Mouse (Mus musculus): ENCODE results near the gene Clec3a. TPM values are rescaled to one million over a fixed set of nuclear protein-coding genes. Genes with fewer than 3 reads are reported as not detected.

Clec3a gene
- polyA plus RNA-seq, 1 experiment from 2014 or later: not detected

GRCm38 (mm10) chr8:114452278-114452677 lies 34.4 kb downstream of the Clec3a start:
- Histone ChIP-seq H3K9ac (ENCODE audit: low read depth, low read length) (no peak overlapping the region), H3K4me1 (ENCODE audit: control insufficient read depth, insufficient read depth, low read length) (peaks cover 2% of the 10 kb centered on the region; the same call in 1 of the 2 replicates), H3K4me3 (ENCODE audit: low read length) (no peak overlapping the region), H3K9me3 (ENCODE audit: control insufficient read depth, low read length) (no peaks in the 10 kb centered on the region), H3K27ac (ENCODE audit: low read depth, low read length) (no peak overlapping the region), H3K27me3 (ENCODE audit: control insufficient read depth, insufficient read depth, low read length) (no peaks in the 10 kb centered on the region), H3K36me3 (ENCODE audit: control insufficient read depth, insufficient read depth, low read length) (peaks cover 3% of the 10 kb centered on the region; the same call in 1 of the 2 replicates), H3K4me2 (replicated peaks; ENCODE audit: low read depth, low read length) (no peak overlapping the region)
- 91% methylated on average over 8 of the region's 8 CpGs for WGBS
- no peak for ATAC-seq (ENCODE audit: low FRiP score, low TSS enrichment)

- H3K4me1 ChIP-seq (ENCODE audit: control insufficient read depth, insufficient read depth, low read length): peaks cover 5% of the 10 kb centered on the region; the same call in 1 of the 2 replicates
- no peaks in the 10 kb centered on the region for H3K27me3 ChIP-seq (ENCODE audit: control insufficient read depth, insufficient read depth, low read length)
- H3K4me2 ChIP-seq (replicated peaks; ENCODE audit: low read depth, low read length): no peak overlapping the region; the same call in 1 of the 2 replicates
- H3K27ac ChIP-seq (ENCODE audit: low read depth, low read length): no peak overlapping the region
- ATAC-seq (ENCODE audit: low FRiP score, low TSS enrichment): peak; percentile 75; the same call in 1 of the 2 replicates
- peaks cover 3% of the 10 kb centered on the region; the same call in 1 of the 2 replicates for H3K36me3 ChIP-seq (ENCODE audit: control insufficient read depth, insufficient read depth, low read length)
- no peak overlapping the region for H3K9ac ChIP-seq (ENCODE audit: low read depth, low read length)
- no peaks in the 10 kb centered on the region for H3K9me3 ChIP-seq (ENCODE audit: control insufficient read depth, low read length)
- H3K4me3 ChIP-seq (ENCODE audit: low read length): no peak overlapping the region
- 10% methylated on average over 9 of the region's 9 CpGs for WGBS
Measured at GRCm38 (mm10) chr8:114452781-114453221, 34.9 kb downstream of the Clec3a start.

- H3K4me3 ChIP-seq (ENCODE audit: low read length): no peak overlapping the region
- H3K36me3 ChIP-seq (ENCODE audit: control insufficient read depth, insufficient read depth, low read length): peaks cover 3% of the 10 kb centered on the region; the same call in 1 of the 2 replicates
- 94% methylated on average over 8 of the region's 8 CpGs for WGBS
- H3K9me3 ChIP-seq (ENCODE audit: control insufficient read depth, low read length): no peaks in the 10 kb centered on the region
- peaks cover 10% of the 10 kb centered on the region; the same call in 1 of the 2 replicates for H3K4me1 ChIP-seq (ENCODE audit: control insufficient read depth, insufficient read depth, low read length)
- no peak overlapping the region for H3K4me2 ChIP-seq (replicated peaks; ENCODE audit: low read depth, low read length)
- ATAC-seq (ENCODE audit: low FRiP score, low TSS enrichment): no peak
- no peaks in the 10 kb centered on the region for H3K27me3 ChIP-seq (ENCODE audit: control insufficient read depth, insufficient read depth, low read length)
- no peak overlapping the region for H3K27ac ChIP-seq (ENCODE audit: low read depth, low read length)
- H3K9ac ChIP-seq (ENCODE audit: low read depth, low read length): no peak overlapping the region
Measured at GRCm38 (mm10) chr8:114455302-114455701, 37.4 kb downstream of the Clec3a start.

GRCm38 (mm10) chr8:114455953-114456352 lies 38.1 kb downstream of the Clec3a start:
- Histone ChIP-seq H3K36me3 (ENCODE audit: control insufficient read depth, insufficient read depth, low read length) (peaks cover 1% of the 10 kb centered on the region; the same call in 1 of the 2 replicates), H3K4me2 (replicated peaks; ENCODE audit: low read depth, low read length) (no peak overlapping the region), H3K4me3 (ENCODE audit: low read length) (no peak overlapping the region), H3K9ac (ENCODE audit: low read depth, low read length) (no peak overlapping the region), H3K9me3 (ENCODE audit: control insufficient read depth, low read length) (no peaks in the 10 kb centered on the region), H3K27me3 (ENCODE audit: control insufficient read depth, insufficient read depth, low read length) (no peaks in the 10 kb centered on the region), H3K4me1 (ENCODE audit: control insufficient read depth, insufficient read depth, low read length) (peaks cover 10% of the 10 kb centered on the region; the same call in 1 of the 2 replicates), H3K27ac (ENCODE audit: low read depth, low read length) (no peak overlapping the region)
- ATAC-seq (ENCODE audit: low FRiP score, low TSS enrichment): no peak
- WGBS: 66% methylated on average over 15 of the region's 15 CpGs

GRCm38 (mm10) chr8:114458113-114458784 lies 40.4 kb downstream of the Clec3a start:
- no peak overlapping the region for H3K9ac ChIP-seq (ENCODE audit: low read depth, low read length)
- H3K27ac ChIP-seq (ENCODE audit: low read depth, low read length): peak overlapping the region; percentile 27; the same call in 1 of the 2 replicates
- H3K4me1 ChIP-seq (ENCODE audit: control insufficient read depth, insufficient read depth, low read length): peaks cover 11% of the 10 kb centered on the region
- no peaks in the 10 kb centered on the region for H3K27me3 ChIP-seq (ENCODE audit: control insufficient read depth, insufficient read depth, low read length)
- H3K4me3 ChIP-seq (ENCODE audit: low read length): no peak overlapping the region
- 0 out of 2 replicates have a peak overlapping the region, but pooled peaks have one; percentile 8 for H3K4me2 ChIP-seq (replicated peaks; ENCODE audit: low read depth, low read length)
- WGBS: 43% methylated on average over 25 of the region's 25 CpGs
- H3K36me3 ChIP-seq (ENCODE audit: control insufficient read depth, insufficient read depth, low read length): no peaks in the 10 kb centered on the region
- peak; percentile 50; the same call in 1 of the 2 replicates for ATAC-seq (ENCODE audit: low FRiP score, low TSS enrichment)
- no peaks in the 10 kb centered on the region for H3K9me3 ChIP-seq (ENCODE audit: control insufficient read depth, low read length)

- 82% methylated on average over 5 of the region's 5 CpGs for WGBS
Measured at GRCm38 (mm10) chr8:114460600-114460999, 42.7 kb downstream of the Clec3a start.

GRCm38 (mm10) chr8:114462591-114462990 lies 44.7 kb downstream of the Clec3a start:
- H3K27me3 ChIP-seq (ENCODE audit: control insufficient read depth, insufficient read depth, low read length): no peaks in the 10 kb centered on the region
- H3K4me1 ChIP-seq (ENCODE audit: control insufficient read depth, insufficient read depth, low read length): peaks cover 13% of the 10 kb centered on the region
- H3K4me3 ChIP-seq (ENCODE audit: low read length): no peak overlapping the region
- H3K4me2 ChIP-seq (replicated peaks; ENCODE audit: low read depth, low read length): no peak overlapping the region
- H3K9ac ChIP-seq (ENCODE audit: low read depth, low read length): no peak overlapping the region
- ATAC-seq (ENCODE audit: low FRiP score, low TSS enrichment): no peak
- H3K27ac ChIP-seq (ENCODE audit: low read depth, low read length): no peak overlapping the region
- H3K36me3 ChIP-seq (ENCODE audit: control insufficient read depth, insufficient read depth, low read length): no peaks in the 10 kb centered on the region
- no peaks in the 10 kb centered on the region for H3K9me3 ChIP-seq (ENCODE audit: control insufficient read depth, low read length)
- 78% methylated on average over 11 of the region's 11 CpGs for WGBS

More at GRCm38 (mm10) chr8:114460600-114460999, 42.7 kb downstream of the Clec3a start:
- Histone ChIP-seq H3K9me3 (ENCODE audit: control insufficient read depth, low read length) (no peaks in the 10 kb centered on the region), H3K9ac (ENCODE audit: low read depth, low read length) (no peak overlapping the region), H3K4me1 (ENCODE audit: control insufficient read depth, insufficient read depth, low read length) (peaks cover 14% of the 10 kb centered on the region), H3K27ac (ENCODE audit: low read depth, low read length) (no peak overlapping the region), H3K27me3 (ENCODE audit: control insufficient read depth, insufficient read depth, low read length) (no peaks in the 10 kb centered on the region), H3K36me3 (ENCODE audit: control insufficient read depth, insufficient read depth, low read length) (no peaks in the 10 kb centered on the region), H3K4me2 (replicated peaks; ENCODE audit: low read depth, low read length) (no peak overlapping the region), H3K4me3 (ENCODE audit: low read length) (no peak overlapping the region)
- no peak for ATAC-seq (ENCODE audit: low FRiP score, low TSS enrichment)

- no peaks in the 10 kb centered on the region for H3K9me3 ChIP-seq (ENCODE audit: control insufficient read depth, low read length)
- peaks cover 11% of the 10 kb centered on the region for H3K4me1 ChIP-seq (ENCODE audit: control insufficient read depth, insufficient read depth, low read length)
- WGBS: 46% methylated on average over 10 of the region's 10 CpGs
- no peak overlapping the region for H3K4me2 ChIP-seq (replicated peaks; ENCODE audit: low read depth, low read length)
- no peak overlapping the region for H3K9ac ChIP-seq (ENCODE audit: low read depth, low read length)
- ATAC-seq (ENCODE audit: low FRiP score, low TSS enrichment): no peak
- H3K27me3 ChIP-seq (ENCODE audit: control insufficient read depth, insufficient read depth, low read length): no peaks in the 10 kb centered on the region
- no peak overlapping the region for H3K4me3 ChIP-seq (ENCODE audit: low read length)
- H3K27ac ChIP-seq (ENCODE audit: low read depth, low read length): no peak overlapping the region
- H3K36me3 ChIP-seq (ENCODE audit: control insufficient read depth, insufficient read depth, low read length): no peaks in the 10 kb centered on the region
Measured at GRCm38 (mm10) chr8:114463305-114463704, 45.4 kb downstream of the Clec3a start.

GRCm38 (mm10) chr8:114468526-114469207 lies 50.8 kb downstream of the Clec3a start:
- Histone ChIP-seq H3K4me1 (ENCODE audit: control insufficient read depth, insufficient read depth, low read length) (no peaks in the 10 kb centered on the region), H3K36me3 (ENCODE audit: control insufficient read depth, insufficient read depth, low read length) (no peaks in the 10 kb centered on the region), H3K4me3 (ENCODE audit: low read length) (no peak overlapping the region), H3K9me3 (ENCODE audit: control insufficient read depth, low read length) (peaks cover 5% of the 10 kb centered on the region; the same call in 1 of the 2 replicates), H3K27ac (ENCODE audit: low read depth, low read length) (no peak overlapping the region), H3K4me2 (replicated peaks; ENCODE audit: low read depth, low read length) (no peak overlapping the region), H3K27me3 (ENCODE audit: control insufficient read depth, insufficient read depth, low read length) (no peaks in the 10 kb centered on the region), H3K9ac (ENCODE audit: low read depth, low read length) (no peak overlapping the region)
- ATAC-seq (ENCODE audit: low FRiP score, low TSS enrichment): no peak
- WGBS: 69% methylated on average over 21 of the region's 21 CpGs
